Mouse (Mus musculus): ENCODE data around the gene Rbfox1. TPM values are rescaled to one million over a fixed set of nuclear protein-coding genes. Genes with fewer than 3 reads are reported as not detected.

Rbfox1 gene
- total RNA-seq, 2 experiments from 2014 or later: not detected

- ATAC-seq (replicated peaks; ENCODE audit: low FRiP score, poor library complexity, severe bottlenecking): no peak
These were observed 646.3 kb downstream of the Rbfox1 start for GRCm38 (mm10) chr16:6531459-6531858.

DNA sequence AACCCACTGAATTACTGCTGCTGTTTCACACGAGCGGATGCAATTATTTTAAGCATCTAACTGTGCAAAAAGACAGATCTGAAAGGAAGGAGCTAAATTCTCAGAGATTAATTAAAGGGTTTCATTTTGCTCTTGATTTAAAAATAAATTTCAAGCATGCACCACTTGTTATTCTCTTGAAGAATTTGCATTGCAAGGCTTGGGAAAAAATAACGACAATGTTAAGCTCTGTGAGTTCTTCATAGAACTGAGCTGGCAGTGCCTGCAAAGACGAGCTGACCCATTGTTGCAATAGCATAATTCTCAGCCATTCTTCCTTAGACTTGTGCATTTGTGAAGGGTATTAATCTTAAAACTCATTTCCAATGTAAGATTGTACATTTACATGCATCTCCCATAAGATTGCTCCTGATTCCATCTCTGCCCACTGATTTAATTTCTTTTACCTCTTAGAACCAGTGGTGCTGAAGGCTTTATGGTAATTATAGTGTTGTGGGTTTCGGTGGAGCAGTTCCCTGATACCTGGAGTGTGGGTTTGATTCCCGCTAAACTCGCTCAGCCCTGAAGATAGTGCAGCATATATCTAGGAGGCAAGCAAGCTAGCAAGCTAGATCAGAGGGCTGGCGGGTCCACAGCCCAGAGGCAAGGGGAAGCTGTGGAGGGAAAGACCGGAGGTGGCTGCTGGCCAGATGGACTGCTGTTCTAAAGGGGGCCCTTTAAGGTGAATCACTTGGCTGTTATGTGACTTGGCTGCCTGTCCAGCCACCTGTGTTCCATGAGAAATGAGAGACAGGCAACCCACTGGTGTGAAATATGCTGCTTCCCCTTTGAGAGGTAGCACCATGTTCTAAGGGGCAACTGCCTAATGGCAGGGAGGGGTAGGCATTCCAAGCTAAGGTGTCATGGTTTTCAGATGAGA lies 647.2 kb downstream of the Rbfox1 start:
- ATAC-seq (replicated peaks; ENCODE audit: low FRiP score, poor library complexity, severe bottlenecking): no peak

DNA sequence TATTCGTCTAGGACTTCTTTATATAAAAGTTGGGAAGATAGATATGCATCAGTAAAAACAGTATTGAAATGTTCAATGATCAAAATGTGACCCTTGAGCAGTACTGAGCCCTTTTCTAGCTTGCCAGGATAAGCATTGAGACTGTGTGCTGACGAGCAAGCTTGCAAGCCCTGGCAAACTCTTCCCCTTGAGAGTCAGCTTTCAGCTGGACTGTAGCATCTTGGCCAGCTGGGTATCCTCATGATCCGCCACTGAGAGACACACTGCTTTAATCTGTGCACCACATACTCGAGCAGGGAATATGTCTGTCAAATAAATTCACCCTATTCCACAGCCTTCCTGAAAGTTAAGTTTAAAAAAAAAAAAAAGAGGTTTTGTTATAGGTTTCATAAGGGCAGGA lies 670.6 kb downstream of the Rbfox1 start:
- no peak for ATAC-seq (replicated peaks; ENCODE audit: low FRiP score, poor library complexity, severe bottlenecking)

- no peak for ATAC-seq (replicated peaks; ENCODE audit: low FRiP score, poor library complexity, severe bottlenecking)
These were observed 672.6 kb downstream of the Rbfox1 start for GRCm38 (mm10) chr16:6557726-6558125.

DNA sequence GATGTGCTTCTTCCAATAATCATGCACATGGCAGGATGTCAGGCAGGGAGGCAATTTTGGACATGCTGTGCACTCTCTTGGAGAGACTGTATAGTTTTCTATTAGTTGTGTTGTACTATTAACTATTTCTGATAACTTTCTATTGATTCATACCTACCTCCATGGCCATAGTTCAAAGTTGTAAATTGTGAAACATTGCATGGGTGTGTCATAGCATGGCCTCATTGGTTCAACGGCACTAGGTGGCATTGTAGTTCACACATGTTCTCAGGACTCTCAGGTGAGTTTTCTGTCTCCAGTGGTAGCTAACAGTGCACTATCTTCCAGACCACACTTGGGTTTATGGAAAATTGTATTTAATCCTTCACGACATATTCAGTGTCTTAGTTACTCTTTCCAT lies 699.5 kb downstream of the Rbfox1 start:
- no peak for ATAC-seq (replicated peaks; ENCODE audit: low FRiP score, poor library complexity, severe bottlenecking)

- ATAC-seq (replicated peaks; ENCODE audit: low FRiP score, poor library complexity, severe bottlenecking): no peak
These were observed 700.0 kb downstream of the Rbfox1 start for GRCm38 (mm10) chr16:6585204-6585603.

DNA sequence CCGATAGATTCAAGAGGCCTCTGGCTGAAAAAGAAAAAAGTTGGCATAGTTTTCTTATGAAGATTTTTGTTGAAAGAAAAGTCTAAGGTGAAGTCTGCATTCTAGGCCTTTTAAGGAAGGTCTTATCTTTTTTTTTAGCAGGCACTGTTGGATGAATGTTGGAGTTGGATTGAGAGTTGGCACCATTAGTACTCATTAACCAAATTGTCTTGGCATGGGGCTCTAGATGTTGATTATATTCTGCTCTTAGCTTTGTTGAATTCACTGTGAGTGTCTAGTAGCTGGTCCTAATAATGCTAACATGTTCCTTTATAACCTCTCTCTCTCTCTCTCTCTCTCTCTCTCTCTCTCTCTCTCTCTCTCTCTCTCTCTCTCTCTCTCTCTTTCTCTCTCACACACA lies 731.4 kb downstream of the Rbfox1 start:
- ATAC-seq (replicated peaks; ENCODE audit: low FRiP score, poor library complexity, severe bottlenecking): no peak

DNA sequence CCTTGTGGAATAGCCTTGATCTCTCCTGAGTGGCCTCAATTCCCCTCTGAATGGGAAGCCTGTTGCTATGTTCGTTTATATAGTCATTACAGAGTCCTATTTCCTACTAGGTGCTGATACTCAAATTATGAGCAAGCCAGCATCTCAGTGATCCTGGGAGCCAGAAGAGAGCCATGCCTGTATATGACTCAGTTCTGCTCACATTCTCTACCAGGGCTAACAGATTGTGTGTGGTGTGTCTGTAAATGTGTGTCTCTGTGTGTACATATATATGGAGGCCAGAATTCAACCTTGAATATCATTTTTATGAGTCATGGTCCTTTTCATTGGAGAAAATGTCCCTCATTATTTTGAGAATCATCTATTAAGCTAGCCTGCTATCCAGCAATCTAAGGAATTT lies 755.2 kb downstream of the Rbfox1 start:
- no peak for ATAC-seq (replicated peaks; ENCODE audit: low FRiP score, poor library complexity, severe bottlenecking)

DNA sequence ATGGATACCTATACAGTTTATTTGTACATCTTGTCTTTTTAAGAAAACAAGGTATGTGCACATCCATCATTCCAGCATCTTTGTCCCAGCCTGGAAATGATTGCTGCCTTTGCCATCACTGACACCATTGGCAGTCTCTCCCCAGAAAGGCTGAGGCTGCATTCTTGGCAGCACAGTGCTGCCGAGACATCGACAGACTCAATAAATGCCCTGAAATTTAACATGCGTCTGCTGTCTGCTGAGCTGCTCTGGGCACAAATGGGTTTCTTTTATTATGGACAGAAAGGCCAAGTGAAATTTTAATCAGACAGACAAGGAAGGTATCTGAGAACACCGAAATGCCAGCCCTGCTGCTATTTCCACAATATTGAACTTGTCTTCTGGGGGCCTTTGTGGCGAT lies 761.8 kb downstream of the Rbfox1 start:
- no peak for ATAC-seq (replicated peaks; ENCODE audit: low FRiP score, poor library complexity, severe bottlenecking)

DNA sequence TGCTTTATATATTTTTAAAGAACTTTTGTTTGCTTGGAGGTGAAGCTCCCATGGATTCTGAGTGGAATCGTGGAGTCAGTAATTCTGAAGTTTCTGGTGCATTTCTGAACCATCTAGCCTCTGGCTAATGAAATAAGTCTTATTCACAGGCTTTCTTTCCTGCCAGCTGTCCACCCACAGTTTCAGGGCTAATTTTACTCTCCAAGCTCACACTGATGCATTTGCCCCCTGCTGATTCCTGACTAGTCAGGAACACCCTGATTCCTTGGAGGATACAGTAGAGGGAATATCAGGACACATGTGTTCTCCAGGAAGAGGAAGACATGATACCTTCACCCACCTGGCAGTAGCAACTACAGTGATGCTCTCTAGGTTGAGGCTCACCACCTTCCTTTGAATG lies 763.6 kb downstream of the Rbfox1 start:
- ATAC-seq (replicated peaks; ENCODE audit: low FRiP score, poor library complexity, severe bottlenecking): no peak

GRCm38 (mm10) chr16:6658594-6658993 lies 773.4 kb downstream of the Rbfox1 start:
- ATAC-seq (replicated peaks; ENCODE audit: low FRiP score, poor library complexity, severe bottlenecking): no peak

DNA sequence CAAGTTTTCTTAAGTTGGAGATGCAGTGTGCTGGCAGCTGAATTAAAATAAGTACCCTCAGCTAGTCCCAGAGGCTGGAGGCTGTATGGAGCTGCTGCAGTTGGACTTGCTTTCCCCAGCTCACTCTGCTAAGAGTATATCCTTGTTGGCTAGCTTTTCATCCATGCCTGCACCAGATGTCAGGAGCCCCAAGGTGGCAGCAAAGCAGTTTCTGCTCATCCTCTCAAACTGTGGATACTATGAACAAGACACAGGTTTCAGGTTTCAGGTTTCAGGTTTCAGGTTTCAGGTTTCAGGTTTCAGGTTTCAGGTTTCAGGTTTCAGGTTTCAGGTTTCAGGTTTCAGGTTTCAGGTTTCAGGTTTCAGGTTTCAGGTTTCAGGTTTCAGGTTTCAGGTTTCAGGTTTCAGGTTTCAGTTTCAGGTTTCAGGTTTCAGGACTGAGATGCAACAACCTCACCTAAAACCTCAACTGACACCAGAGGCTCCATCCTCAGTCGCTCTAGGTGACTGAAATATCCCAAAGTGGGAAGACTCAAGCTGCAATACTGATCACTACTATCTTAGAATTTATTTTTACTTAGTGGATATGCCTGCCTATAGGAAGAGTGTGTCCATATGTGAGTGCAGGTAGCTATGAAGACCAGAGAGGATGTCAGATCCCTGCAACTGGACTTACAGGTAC lies 801.1 kb downstream of the Rbfox1 start:
- no peak for ATAC-seq (replicated peaks; ENCODE audit: low FRiP score, poor library complexity, severe bottlenecking)

GRCm38 (mm10) chr16:6704847-6705246 lies 819.7 kb downstream of the Rbfox1 start:
- ATAC-seq (replicated peaks; ENCODE audit: low FRiP score, poor library complexity, severe bottlenecking): no peak

GRCm38 (mm10) chr16:6712341-6712740 lies 827.2 kb downstream of the Rbfox1 start:
- no peak for ATAC-seq (replicated peaks; ENCODE audit: low FRiP score, poor library complexity, severe bottlenecking)

DNA sequence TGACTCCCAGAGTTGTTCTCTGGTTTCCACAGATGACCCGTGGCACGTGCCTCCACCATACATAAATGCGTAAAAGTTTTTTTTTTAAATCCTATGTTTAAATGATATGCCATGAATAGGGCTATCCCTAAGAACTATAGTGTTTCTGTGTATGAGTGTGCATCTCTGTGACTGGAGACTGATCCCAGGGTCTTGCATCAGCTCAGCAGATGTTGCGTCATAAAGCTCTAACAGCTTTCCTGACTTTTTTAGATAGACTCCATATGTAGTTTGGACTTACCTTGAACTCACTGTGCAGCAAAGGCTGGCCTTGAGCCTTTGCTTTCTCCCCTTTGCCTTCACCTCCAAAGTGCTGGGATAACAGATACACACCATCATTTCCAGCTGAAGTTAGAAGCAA lies 830.1 kb downstream of the Rbfox1 start:
- no peak for ATAC-seq (replicated peaks; ENCODE audit: low FRiP score, poor library complexity, severe bottlenecking)

DNA sequence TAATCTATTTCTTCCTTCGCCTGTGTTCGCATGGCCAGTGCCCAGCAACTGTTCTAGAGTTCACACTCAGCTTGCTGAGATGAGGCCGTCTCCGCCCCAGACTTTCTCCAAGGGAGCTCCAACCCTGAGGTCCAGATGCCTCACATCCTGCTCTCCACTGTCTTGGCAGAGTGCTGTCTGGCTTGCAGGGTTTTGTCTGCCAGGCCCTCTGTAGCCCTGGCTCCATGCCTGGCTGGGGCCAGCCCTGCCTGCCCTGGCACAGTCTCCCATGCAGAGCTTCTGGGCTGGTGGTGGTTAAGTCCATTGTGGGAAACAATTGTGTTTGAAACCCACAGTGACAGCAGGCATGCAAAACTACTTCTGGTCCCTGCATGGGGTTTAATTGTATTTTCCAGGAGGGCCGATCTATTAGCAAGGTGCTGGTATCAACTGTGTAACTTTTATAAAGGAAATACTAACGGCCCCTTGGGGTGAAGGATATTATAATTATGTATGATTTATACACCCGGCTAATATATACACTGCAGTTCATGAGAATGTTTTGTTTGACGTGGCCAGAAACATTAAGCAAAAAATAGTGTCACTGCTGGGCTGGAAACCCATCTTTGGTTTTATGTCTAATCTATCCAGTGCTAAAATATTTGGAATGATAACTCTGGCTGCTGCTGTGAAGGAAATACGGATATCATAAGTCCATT lies 831.2 kb downstream of the Rbfox1 start:
- no peak for ATAC-seq (replicated peaks; ENCODE audit: low FRiP score, poor library complexity, severe bottlenecking)

DNA sequence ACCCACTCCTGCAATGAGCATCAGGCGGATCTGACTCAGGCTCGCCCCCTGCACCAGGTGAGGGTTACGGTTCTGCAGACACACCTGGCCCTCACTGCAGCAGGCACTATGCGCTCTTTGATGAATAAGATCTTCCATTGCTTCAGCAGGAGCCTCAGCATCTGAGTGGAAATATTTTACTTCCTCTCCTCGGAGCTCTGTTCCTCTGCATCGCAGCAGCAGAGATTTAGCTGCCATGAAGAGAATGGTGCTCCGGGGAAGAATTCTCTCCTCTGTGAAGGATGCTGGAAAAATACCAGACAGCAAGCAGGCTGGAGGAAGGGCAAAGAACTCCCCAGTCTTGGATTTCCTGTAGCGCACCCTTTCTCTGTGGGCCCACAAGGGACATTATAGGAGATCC lies 833.9 kb downstream of the Rbfox1 start:
- ATAC-seq (replicated peaks; ENCODE audit: low FRiP score, poor library complexity, severe bottlenecking): no peak

DNA sequence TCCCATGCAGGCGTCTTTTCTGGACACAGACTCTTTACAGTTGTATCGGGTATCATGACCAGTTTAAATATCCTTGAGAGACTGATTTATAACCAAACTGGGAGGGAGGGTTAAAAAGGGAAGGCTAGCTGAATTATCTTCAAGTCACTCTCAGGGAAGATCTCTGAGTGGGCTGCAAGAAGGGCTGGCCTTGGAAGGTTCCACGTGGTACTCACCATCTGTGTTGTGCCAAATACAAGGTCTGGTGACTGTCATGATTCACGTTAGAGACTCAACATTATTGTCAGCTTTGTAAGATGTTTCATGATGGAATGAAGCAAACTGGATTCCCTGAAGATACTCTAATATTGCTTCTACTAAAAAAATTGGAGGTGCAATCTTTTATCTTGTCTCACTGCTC lies 847.5 kb downstream of the Rbfox1 start:
- no peak for ATAC-seq (replicated peaks; ENCODE audit: low FRiP score, poor library complexity, severe bottlenecking)

DNA sequence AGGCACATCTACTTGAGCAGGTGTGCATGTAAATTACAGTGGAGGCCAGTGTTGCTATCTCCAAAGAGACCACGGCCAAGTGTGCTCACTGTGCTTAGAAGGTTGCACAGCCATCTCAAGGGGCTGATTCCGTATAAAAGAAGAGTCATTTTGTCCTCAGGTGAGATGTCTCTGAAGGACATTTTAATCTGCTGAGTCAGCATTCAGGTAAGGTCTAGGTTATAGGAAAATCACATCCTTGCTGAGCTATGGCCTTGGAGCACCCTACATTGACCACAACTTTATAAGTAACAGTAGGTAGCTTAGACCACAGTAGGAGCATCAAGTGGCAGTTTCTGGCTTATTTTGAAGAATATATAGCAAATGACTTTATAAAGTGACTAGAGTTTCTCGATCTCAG lies 848.3 kb downstream of the Rbfox1 start:
- no peak for ATAC-seq (replicated peaks; ENCODE audit: low FRiP score, poor library complexity, severe bottlenecking)

DNA sequence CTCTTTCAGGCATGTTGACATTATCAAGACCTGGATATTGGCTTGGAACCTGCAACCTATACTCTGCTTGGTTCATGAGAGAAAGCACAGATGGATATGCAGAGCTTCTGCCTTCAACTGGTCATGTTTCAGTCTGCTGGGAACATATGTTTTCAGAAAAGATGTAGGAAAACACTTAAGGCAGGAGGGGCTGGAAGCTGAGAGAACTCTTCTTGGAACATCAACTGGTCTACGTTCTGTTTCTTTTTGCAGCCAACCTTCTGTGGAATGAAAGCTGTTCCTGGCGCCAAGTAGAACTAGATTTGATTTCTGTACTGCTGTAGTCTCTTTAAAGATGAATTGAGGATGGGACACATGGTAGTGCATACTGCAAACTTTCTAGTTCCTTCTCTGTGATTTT lies 851.4 kb downstream of the Rbfox1 start:
- no peak for ATAC-seq (replicated peaks; ENCODE audit: low FRiP score, poor library complexity, severe bottlenecking)

- no peak for ATAC-seq (replicated peaks; ENCODE audit: low FRiP score, poor library complexity, severe bottlenecking)
These were observed 851.8 kb downstream of the Rbfox1 start for GRCm38 (mm10) chr16:6736998-6737397.
